18 mouse cellular contexts compared by ENCODE assay signal in genomic region chr17:3006662-3007061, GRCm38 (mm10).
DNase-seq lines count a peak whose midpoint lies in the region; ATAC-seq and TF ChIP-seq lines count a peak whose summit lies in the region.
"Had no signal": no experiment of that assay in that cellular context is flagged by ENCODE, and none has a peak within 500 bp of the region (broad histone marks: within the 10 kb centered on the region; RNA-seq: fewer than 3 reads in every experiment).

No protein-coding gene starts in this region.

- no peak overlapping the region for H3K9ac ChIP-seq in forebrain, embryonic 11.5 days (ENCODE audit: low read length)
- H3K9ac ChIP-seq in forebrain, embryonic 14.5 days (ENCODE audit: low read length): no peak overlapping the region
- no peak overlapping the region for H3K9ac ChIP-seq in midbrain, postnatal 0 days (replicated peaks; ENCODE audit: low read length, poor library complexity, severe bottlenecking)
- no peak overlapping the region for H3K9ac ChIP-seq in limb, embryonic 11.5 days (ENCODE audit: low read length)
- H3K9ac ChIP-seq: stomach, embryonic 15.5 days had no signal

- H3K27me3 ChIP-seq in forebrain, embryonic 11.5 days (ENCODE audit: control insufficient read depth, insufficient read depth, low read length): no peaks in the 10 kb centered on the region
- H3K27me3 ChIP-seq in forebrain, embryonic 14.5 days (replicated peaks; ENCODE audit: control insufficient read depth, insufficient read depth, low read length): no peaks in the 10 kb centered on the region
- no peaks in the 10 kb centered on the region for H3K27me3 ChIP-seq in midbrain, embryonic 10.5 days (ENCODE audit: low read depth, poor library complexity, severe bottlenecking)
- no peaks in the 10 kb centered on the region for H3K27me3 ChIP-seq in midbrain, postnatal 0 days (ENCODE audit: insufficient read depth, low read length)
- no peaks in the 10 kb centered on the region for H3K27me3 ChIP-seq in limb, embryonic 11.5 days (ENCODE audit: control insufficient read depth, insufficient read depth, low read length)
- H3K27me3 ChIP-seq: stomach, embryonic 15.5 days had no signal

- 81% methylated on average over 2 of the region's 2 CpGs for WGBS in forebrain, embryonic 11.5 days
- 85% methylated on average over 2 of the region's 2 CpGs for WGBS in forebrain, embryonic 14.5 days
- 83% methylated on average over 2 of the region's 2 CpGs for WGBS in midbrain, embryonic 10.5 days
- 75% methylated on average over 2 of the region's 2 CpGs for WGBS in midbrain, postnatal 0 days
- 88% methylated on average over 2 of the region's 2 CpGs for WGBS in limb, embryonic 11.5 days

- peaks cover 2% of the 10 kb centered on the region; the same call in 1 of the 2 replicates for H3K36me3 ChIP-seq in forebrain, embryonic 11.5 days (ENCODE audit: control insufficient read depth, insufficient read depth, low read length)
- no peaks in the 10 kb centered on the region for H3K36me3 ChIP-seq in forebrain, embryonic 14.5 days (ENCODE audit: control insufficient read depth, insufficient read depth, low read length)
- H3K36me3 ChIP-seq in midbrain, embryonic 10.5 days: no peaks in the 10 kb centered on the region
- H3K36me3 ChIP-seq in midbrain, postnatal 0 days (ENCODE audit: insufficient read depth, low read length): no peaks in the 10 kb centered on the region
- H3K36me3 ChIP-seq in limb, embryonic 11.5 days (ENCODE audit: control insufficient read depth, insufficient read depth, low read length): no peaks in the 10 kb centered on the region
- H3K36me3 ChIP-seq: stomach, embryonic 15.5 days had no signal

- no peak for TF ChIP-seq CTCF in midbrain, postnatal 0 days (IDR thresholded peaks at IDR 0.05)
- no peak for TF ChIP-seq CTCF in layer of hippocampus, adult 2 months (conservative IDR thresholded peaks at IDR 0.05)

- no peak for DNase-seq in forebrain, embryonic 11.5 days (ENCODE audit: low spot score)
- DNase-seq in forebrain, embryonic 14.5 days (ENCODE audit: low spot score): no peak
- peak; percentile 7 for DNase-seq in midbrain, embryonic 10.5 days (ENCODE audit: low spot score)
- no peak for DNase-seq in midbrain, postnatal 0 days (ENCODE audit: low spot score)
- peak; percentile 19 for DNase-seq in limb, embryonic 11.5 days (ENCODE audit: low spot score)
- no peak for DNase-seq in layer of hippocampus, adult 2 months (ENCODE audit: low spot score in 2 of 2)
- DNase-seq in left cerebral cortex, postnatal 14 days (ENCODE audit: low spot score in 2 of 2): no peak
- DNase-seq: adrenal gland, adult 8-10 months; cerebellum, adult 8-10 months; heart, postnatal 14 days; kidney, adult 9 months; lung, postnatal 36 days; thymus, postnatal 25 days had no signal

- no peak overlapping the region for H3K4me2 ChIP-seq in forebrain, embryonic 11.5 days (ENCODE audit: low read depth, low read length, severe bottlenecking)
- H3K4me2 ChIP-seq in forebrain, embryonic 14.5 days (ENCODE audit: low read length): no peak overlapping the region
- no peak overlapping the region for H3K4me2 ChIP-seq in midbrain, postnatal 0 days (ENCODE audit: low read depth, low read length, poor library complexity, severe bottlenecking)
- no peak overlapping the region for H3K4me2 ChIP-seq in limb, embryonic 11.5 days (ENCODE audit: low read depth, severe bottlenecking)
- H3K4me2 ChIP-seq: stomach, embryonic 15.5 days had no signal

- peak; percentile 11; the same call in 1 of the 2 replicates for ATAC-seq in forebrain, embryonic 11.5 days (replicated peaks; ENCODE audit: low FRiP score)
- ATAC-seq in forebrain, embryonic 14.5 days: no peak
- ATAC-seq in midbrain, postnatal 0 days (ENCODE audit: low FRiP score): no peak
- no peak; the same call in 1 of the 2 replicates for ATAC-seq in limb, embryonic 11.5 days (ENCODE audit: insufficient number of reproducible peaks, low FRiP score, low TSS enrichment, low read depth)
- 0 out of 2 replicates have a peak, but pooled peaks have one; percentile 13 for ATAC-seq in monocyte, adult 5-6 weeks (replicated peaks; ENCODE audit: insufficient number of reproducible peaks, low FRiP score, low TSS enrichment, poor library complexity, severe bottlenecking)
- ATAC-seq: forebrain, embryonic 16.5 days; inflammation-experienced regulatory T-cells, adult 6 months had no signal

- peaks cover 49% of the 10 kb centered on the region for H3K9me3 ChIP-seq in forebrain, embryonic 11.5 days (ENCODE audit: control insufficient read depth, low read length)
- H3K9me3 ChIP-seq in forebrain, embryonic 14.5 days (replicated peaks; ENCODE audit: control insufficient read depth, low read length): peaks cover 43% of the 10 kb centered on the region; the same call in 1 of the 2 replicates
- peaks cover 93% of the 10 kb centered on the region for H3K9me3 ChIP-seq in midbrain, embryonic 10.5 days (replicated peaks)
- peaks cover 49% of the 10 kb centered on the region for H3K9me3 ChIP-seq in midbrain, postnatal 0 days (ENCODE audit: low read length)
- H3K9me3 ChIP-seq in limb, embryonic 11.5 days (ENCODE audit: control insufficient read depth, low read length): peaks cover 61% of the 10 kb centered on the region
- H3K9me3 ChIP-seq: stomach, embryonic 15.5 days had no signal

- intact Hi-C loops in left cerebral cortex, postnatal 14 days (cut with DNase I): no loop called here

- H3K27ac ChIP-seq in forebrain, embryonic 11.5 days (ENCODE audit: low read depth, low read length): no peak overlapping the region
- no peak overlapping the region for H3K27ac ChIP-seq in forebrain, embryonic 14.5 days (ENCODE audit: low read depth, low read length)
- H3K27ac ChIP-seq in midbrain, embryonic 10.5 days (replicated peaks): no peak overlapping the region
- no peak overlapping the region for H3K27ac ChIP-seq in midbrain, postnatal 0 days (ENCODE audit: low read depth, low read length)
- no peak overlapping the region for H3K27ac ChIP-seq in limb, embryonic 11.5 days (replicated peaks; ENCODE audit: low read depth, low read length)
- H3K27ac ChIP-seq in layer of hippocampus, adult 2 months: no peak overlapping the region
- H3K27ac ChIP-seq: heart, adult 2 months; stomach, embryonic 15.5 days had no signal

- H3K4me3 ChIP-seq in forebrain, embryonic 11.5 days (ENCODE audit: low read depth, low read length): no peak overlapping the region
- no peak overlapping the region for H3K4me3 ChIP-seq in forebrain, embryonic 14.5 days (ENCODE audit: low read depth, low read length)
- no peak overlapping the region for H3K4me3 ChIP-seq in midbrain, embryonic 10.5 days
- H3K4me3 ChIP-seq in midbrain, postnatal 0 days (ENCODE audit: low read depth, low read length): no peak overlapping the region
- H3K4me3 ChIP-seq in limb, embryonic 11.5 days (ENCODE audit: low read depth, low read length): no peak overlapping the region
- H3K4me3 ChIP-seq in layer of hippocampus, adult 2 months: no peak overlapping the region
- H3K4me3 ChIP-seq: heart, adult 2 months; stomach, embryonic 15.5 days had no signal

- no peaks in the 10 kb centered on the region for H3K4me1 ChIP-seq in forebrain, embryonic 11.5 days (replicated peaks; ENCODE audit: control insufficient read depth, insufficient read depth, low read length)
- no peaks in the 10 kb centered on the region for H3K4me1 ChIP-seq in forebrain, embryonic 14.5 days (ENCODE audit: control insufficient read depth, insufficient read depth, low read length)
- no peaks in the 10 kb centered on the region for H3K4me1 ChIP-seq in midbrain, embryonic 10.5 days
- no peaks in the 10 kb centered on the region for H3K4me1 ChIP-seq in midbrain, postnatal 0 days (ENCODE audit: insufficient read depth, low read length)
- no peaks in the 10 kb centered on the region for H3K4me1 ChIP-seq in limb, embryonic 11.5 days (ENCODE audit: control insufficient read depth, insufficient read depth, low read length)
- H3K4me1 ChIP-seq: stomach, embryonic 15.5 days had no signal

Comparison
In these comparisons a context has a peak if more than half of its experiments do, and no peak if none do; other contexts are left out.
1. ATAC-seq: peak in forebrain, embryonic 11.5 days (single experiment) and monocyte, adult 5-6 weeks (single experiment); none in forebrain, embryonic 14.5 days (single experiment), midbrain, postnatal 0 days (single experiment) and limb, embryonic 11.5 days (single experiment).
2. DNase-seq: peak in midbrain, embryonic 10.5 days (single experiment) and limb, embryonic 11.5 days (single experiment); none in forebrain, embryonic 11.5 days (single experiment), forebrain, embryonic 14.5 days (single experiment), midbrain, postnatal 0 days (single experiment), layer of hippocampus, adult 2 months (0 of 2) and left cerebral cortex, postnatal 14 days (0 of 2).